Mouse (Mus musculus) NIH3T3 (cell line): ENCODE data around the gene Igfbp1.

ENCODE experiments used
- DNase-seq: peaks from one replicate; pipeline ENCODE4 v3.0.0-alpha.2; 2012; ENCODE audit warnings: low read depth

Gene Igfbp1

GRCm38 (mm10) chr11:7197491-7197941 lies at the start of gene Igfbp1:
Igfbp1 (plus strand) TSS chr11:7197782.
- DNase-seq = no peak

- no peak for DNase-seq
Observed at GRCm38 (mm10) chr11:7147945-7148344, 49.6 kb upstream of the Igfbp1 start.

- no peak for DNase-seq
Observed at GRCm38 (mm10) chr11:7149471-7149870, 48.1 kb upstream of the Igfbp1 start.

GRCm38 (mm10) chr11:7150511-7150910 lies 47.1 kb upstream of the Igfbp1 start:
- DNase-seq = no peak

GRCm38 (mm10) chr11:7152371-7152770 lies 45.2 kb upstream of the Igfbp1 start:
- no peak for DNase-seq

- no peak for DNase-seq
Observed at GRCm38 (mm10) chr11:7153081-7153480, 44.5 kb upstream of the Igfbp1 start.

GRCm38 (mm10) chr11:7156427-7156826 lies 41.2 kb upstream of the Igfbp1 start:
- DNase-seq = peak; percentile 14

GRCm38 (mm10) chr11:7158196-7158595 lies 39.4 kb upstream of the Igfbp1 start:
- no peak for DNase-seq

- DNase-seq = no peak
Observed at GRCm38 (mm10) chr11:7160146-7160545, 37.4 kb upstream of the Igfbp1 start.

GRCm38 (mm10) chr11:7160637-7161101 lies 36.9 kb upstream of the Igfbp1 start:
- DNase-seq = no peak

GRCm38 (mm10) chr11:7161502-7162174 lies 35.9 kb upstream of the Igfbp1 start:
- DNase-seq = peak; percentile 77

- no peak for DNase-seq
Observed at GRCm38 (mm10) chr11:7164416-7164815, 33.2 kb upstream of the Igfbp1 start.

- DNase-seq = no peak
Observed at GRCm38 (mm10) chr11:7169645-7170044, 27.9 kb upstream of the Igfbp1 start.

GRCm38 (mm10) chr11:7173664-7174063 lies 23.9 kb upstream of the Igfbp1 start:
- DNase-seq = no peak

- no peak for DNase-seq
Observed at GRCm38 (mm10) chr11:7178724-7179123, 18.9 kb upstream of the Igfbp1 start.

- DNase-seq = no peak
Observed at GRCm38 (mm10) chr11:7179276-7179675, 18.3 kb upstream of the Igfbp1 start.

GRCm38 (mm10) chr11:7182409-7183042 lies 15.1 kb upstream of the Igfbp1 start:
- no peak for DNase-seq

GRCm38 (mm10) chr11:7184420-7184819 lies 13.2 kb upstream of the Igfbp1 start:
- no peak for DNase-seq

GRCm38 (mm10) chr11:7187472-7187871 lies 10.1 kb upstream of the Igfbp1 start:
- DNase-seq = no peak

GRCm38 (mm10) chr11:7188469-7188868 lies 9.1 kb upstream of the Igfbp1 start, which contains the start of gene Gm11985:
Gm11985 (minus strand) TSS chr11:7188569.
- no peak for DNase-seq

- DNase-seq = no peak
Observed at GRCm38 (mm10) chr11:7192710-7193109, 4.9 kb upstream of the Igfbp1 start.

GRCm38 (mm10) chr11:7193134-7193533 lies 4.4 kb upstream of the Igfbp1 start:
- DNase-seq = no peak
